In genomic region chr7:81824906-81825305, GRCm38 (mm10) we compare ENCODE assay signal across 24 mouse cellular contexts. TPM values are rescaled to one million over a fixed set of nuclear protein-coding genes. Genes with fewer than 3 reads are reported as not detected.
A peak's percentile ranks its signal among the peaks of the same experiment; 100 is the strongest.
DNase-seq lines count a peak whose midpoint lies in the region; ATAC-seq and TF ChIP-seq lines count a peak whose summit lies in the region.
"Had no signal": no experiment of that assay in that cellular context is flagged by ENCODE, and none has a peak within 500 bp of the region (broad histone marks: within the 10 kb centered on the region; RNA-seq: fewer than 3 reads in every experiment).

No protein-coding gene starts in this region.

- H3K4me3 ChIP-seq in heart, embryonic 13.5 days = no peak overlapping the region
- H3K4me3 ChIP-seq in hindbrain, postnatal 0 days (ENCODE audit: low read length) = no peak overlapping the region
- H3K4me3 ChIP-seq in hindbrain, embryonic 11.5 days (ENCODE audit: low read depth, low read length) = no peak overlapping the region
- no peak overlapping the region for H3K4me3 ChIP-seq in stomach, embryonic 14.5 days (ENCODE audit: low read depth, low read length)
- no peak overlapping the region for H3K4me3 ChIP-seq in stomach, postnatal 0 days (ENCODE audit: low read depth, low read length)
- H3K4me3 ChIP-seq: erythroblast, embryonic 14.5 days; limb, embryonic 13.5 days; liver, embryonic 13.5 days; lung, embryonic 15.5 days; midbrain, embryonic 12.5 days had no signal

- H3K4me1 ChIP-seq in heart, embryonic 13.5 days = peaks cover 49% of the 10 kb centered on the region
- H3K4me1 ChIP-seq in hindbrain, postnatal 0 days (ENCODE audit: insufficient read depth, low read length) = peaks cover 25% of the 10 kb centered on the region
- peaks cover 2% of the 10 kb centered on the region; the same call in 1 of the 2 replicates for H3K4me1 ChIP-seq in hindbrain, embryonic 11.5 days (replicated peaks; ENCODE audit: control insufficient read depth, insufficient read depth, low read length)
- H3K4me1 ChIP-seq in stomach, embryonic 14.5 days (ENCODE audit: control insufficient read depth, insufficient read depth, low read length) = peaks cover 22% of the 10 kb centered on the region
- H3K4me1 ChIP-seq in stomach, postnatal 0 days (replicated peaks; ENCODE audit: control insufficient read depth, insufficient read depth) = peaks cover 6% of the 10 kb centered on the region

- 57% methylated on average over 3 of the region's 3 CpGs for WGBS in heart, embryonic 13.5 days
- 65% methylated on average over 3 of the region's 3 CpGs for whole genome bisulfite sequencing in hindbrain, postnatal 0 days
- WGBS in hindbrain, embryonic 11.5 days = 85% methylated on average over 3 of the region's 3 CpGs
- 59% methylated on average over 3 of the region's 3 CpGs for WGBS in stomach, embryonic 14.5 days
- WGBS in stomach, postnatal 0 days = 43% methylated on average over 3 of the region's 3 CpGs

- no peaks in the 10 kb centered on the region for H3K36me3 ChIP-seq in heart, embryonic 13.5 days
- no peaks in the 10 kb centered on the region for H3K36me3 ChIP-seq in hindbrain, postnatal 0 days (ENCODE audit: insufficient read depth, low read length)
- no peaks in the 10 kb centered on the region for H3K36me3 ChIP-seq in hindbrain, embryonic 11.5 days (ENCODE audit: control insufficient read depth, insufficient read depth, low read length)
- no peaks in the 10 kb centered on the region for H3K36me3 ChIP-seq in stomach, embryonic 14.5 days (ENCODE audit: control insufficient read depth, insufficient read depth, low read length)
- H3K36me3 ChIP-seq in stomach, postnatal 0 days (ENCODE audit: control insufficient read depth, insufficient read depth, low read length) = no peaks in the 10 kb centered on the region
- H3K36me3 ChIP-seq: limb, embryonic 13.5 days; lung, embryonic 15.5 days; midbrain, embryonic 12.5 days had no signal

- TF ChIP-seq EP300 in stomach, postnatal 0 days (optimal IDR thresholded peaks at IDR 0.05) = no peak

- H3K27me3 ChIP-seq in heart, embryonic 13.5 days (replicated peaks) = no peaks in the 10 kb centered on the region
- no peaks in the 10 kb centered on the region for H3K27me3 ChIP-seq in hindbrain, postnatal 0 days (ENCODE audit: insufficient read depth, low read length)
- no peaks in the 10 kb centered on the region for H3K27me3 ChIP-seq in hindbrain, embryonic 11.5 days (ENCODE audit: control insufficient read depth, insufficient read depth, low read length)
- H3K27me3 ChIP-seq in stomach, embryonic 14.5 days (ENCODE audit: control insufficient read depth, insufficient read depth, low read length) = no peaks in the 10 kb centered on the region
- no peaks in the 10 kb centered on the region for H3K27me3 ChIP-seq in stomach, postnatal 0 days (ENCODE audit: control insufficient read depth, insufficient read depth, low read length)
- H3K27me3 ChIP-seq: CH12.LX; limb, embryonic 13.5 days; liver, embryonic 13.5 days; lung, embryonic 15.5 days; midbrain, embryonic 12.5 days had no signal

- 0 out of 2 replicates have a peak overlapping the region, but pooled peaks have one; percentile 25 for H3K9ac ChIP-seq in heart, embryonic 13.5 days
- H3K9ac ChIP-seq in hindbrain, postnatal 0 days (replicated peaks; ENCODE audit: low read length) = no peak overlapping the region
- no peak overlapping the region for H3K9ac ChIP-seq in hindbrain, embryonic 11.5 days (ENCODE audit: low read depth, low read length)
- no peak overlapping the region for H3K9ac ChIP-seq in stomach, embryonic 14.5 days (replicated peaks; ENCODE audit: low read depth, low read length)
- no peak overlapping the region for H3K9ac ChIP-seq in stomach, postnatal 0 days (ENCODE audit: low read length)
- H3K9ac ChIP-seq: limb, embryonic 13.5 days; liver, embryonic 13.5 days; lung, embryonic 15.5 days had no signal

- TF ChIP-seq CTCF in hindbrain, postnatal 0 days (IDR thresholded peaks at IDR 0.05; ENCODE audit: low read depth) = no peak
- TF ChIP-seq CTCF in stomach, postnatal 0 days (IDR thresholded peaks at IDR 0.05; ENCODE audit: low read depth) = no peak

- H3K9me3 ChIP-seq in heart, embryonic 13.5 days = no peaks in the 10 kb centered on the region
- no peaks in the 10 kb centered on the region for H3K9me3 ChIP-seq in hindbrain, postnatal 0 days (ENCODE audit: low read length)
- no peaks in the 10 kb centered on the region for H3K9me3 ChIP-seq in hindbrain, embryonic 11.5 days (ENCODE audit: control insufficient read depth, low read length)
- H3K9me3 ChIP-seq in stomach, embryonic 14.5 days (ENCODE audit: control insufficient read depth, low read depth, low read length) = no peaks in the 10 kb centered on the region
- no peaks in the 10 kb centered on the region for H3K9me3 ChIP-seq in stomach, postnatal 0 days (ENCODE audit: control insufficient read depth, low read length)
- H3K9me3 ChIP-seq: limb, embryonic 13.5 days; liver, embryonic 13.5 days; lung, embryonic 15.5 days; midbrain, embryonic 12.5 days had no signal

- H3K27ac ChIP-seq in heart, embryonic 13.5 days (replicated peaks) = peak overlapping the region; percentile 60
- no peak overlapping the region for H3K27ac ChIP-seq in hindbrain, postnatal 0 days
- H3K27ac ChIP-seq in hindbrain, embryonic 11.5 days (ENCODE audit: low read depth, low read length) = no peak overlapping the region
- H3K27ac ChIP-seq in stomach, embryonic 14.5 days (ENCODE audit: low read length) = no peak overlapping the region
- no peak overlapping the region for H3K27ac ChIP-seq in stomach, postnatal 0 days (replicated peaks)
- H3K27ac ChIP-seq: kidney, postnatal 0 days; limb, embryonic 13.5 days; liver, embryonic 13.5 days; lung, embryonic 15.5 days; macrophage; midbrain, embryonic 12.5 days had no signal

- DNase-seq in heart, postnatal 4 days = no peak
- no peak for DNase-seq in hindbrain, postnatal 0 days (ENCODE audit: low spot score)
- DNase-seq in hindbrain, embryonic 11.5 days (ENCODE audit: low spot score) = no peak
- DNase-seq in stomach, postnatal 0 days (ENCODE audit: low spot score) = no peak
- no peak for DNase-seq in right cerebral cortex, adult 18-20 months
- DNase-seq in cerebellum, adult 18-20 months = no peak
- DNase-seq: cerebellum, adult 8-10 months; layer of hippocampus, postnatal 36 days; liver, embryonic 13.5 days; thymus, adult 2 months had no signal

- peak overlapping the region; percentile 83 for H3K4me2 ChIP-seq in heart, embryonic 13.5 days
- peak overlapping the region; percentile 81; the same call in 1 of the 2 replicates for H3K4me2 ChIP-seq in hindbrain, postnatal 0 days (ENCODE audit: low read depth, low read length)
- no peak overlapping the region for H3K4me2 ChIP-seq in hindbrain, embryonic 11.5 days (replicated peaks; ENCODE audit: low read depth, low read length)
- H3K4me2 ChIP-seq in stomach, embryonic 14.5 days (replicated peaks; ENCODE audit: low read depth, low read length) = peak overlapping the region; percentile 8; the same call in 1 of the 2 replicates
- no peak overlapping the region for H3K4me2 ChIP-seq in stomach, postnatal 0 days (replicated peaks; ENCODE audit: low read depth)
- H3K4me2 ChIP-seq: liver, embryonic 13.5 days had no signal

- no peak for ATAC-seq in heart, embryonic 13.5 days (ENCODE audit: extremely low read depth, insufficient number of reproducible peaks, low FRiP score, low TSS enrichment)
- no peak for ATAC-seq in hindbrain, postnatal 0 days
- no peak for ATAC-seq in hindbrain, embryonic 11.5 days (ENCODE audit: low FRiP score)
- no peak for ATAC-seq in stomach, embryonic 14.5 days (ENCODE audit: insufficient number of reproducible peaks, insufficient read depth, low FRiP score, low read depth)
- no peak for ATAC-seq in stomach, postnatal 0 days (ENCODE audit: low FRiP score, low TSS enrichment)
- ATAC-seq: forebrain, embryonic 14.5 days had no signal

RNA-seq across cellular contexts. Expression of gene Btbd1, which starts 4.3 kb away (rescaled TPM):
- polyA plus RNA-seq in heart, embryonic 13.5 days (2015; fragmentation: Nextera tagmentation; extraction: Ambion mirVana) = 74.6 and 83.1 TPM in 2 replicates
- 100 to 1,000 TPM; 128 to 133 TPM for total RNA-seq in heart, postnatal 4 days (2021)
- 93.0 and 100 TPM in 2 replicates for total RNA-seq in hindbrain, postnatal 0 days (2014; rRNA removed)
- 86.3 and 86.8 TPM in 2 replicates for polyA plus RNA-seq in hindbrain, postnatal 0 days (2015; fragmentation: Nextera tagmentation; extraction: Ambion mirVana)
- 101 and 103 TPM in 2 replicates for polyA plus RNA-seq in hindbrain, embryonic 11.5 days (2014; fragmentation: Nextera tagmentation; extraction: Ambion mirVana)
- polyA plus RNA-seq in stomach, embryonic 14.5 days (2014; fragmentation: Nextera tagmentation; extraction: Ambion mirVana) = 80.0 and 81.8 TPM in 2 replicates
- polyA plus RNA-seq in stomach, postnatal 0 days (2015; fragmentation: Nextera tagmentation; extraction: Ambion mirVana) = 37.9 and 40.6 TPM in 2 replicates

RNA-seq across cellular contexts. Expression of gene Gm10160, which starts 30.7 kb away (rescaled TPM):
- not detected in 2 replicates for polyA plus RNA-seq in heart, embryonic 13.5 days (2015; fragmentation: Nextera tagmentation; extraction: Ambion mirVana)
- total RNA-seq in heart, postnatal 4 days (2021) = not detected
- total RNA-seq in hindbrain, postnatal 0 days (2014; rRNA removed) = not detected in 2 replicates
- not detected in 2 replicates for polyA plus RNA-seq in hindbrain, postnatal 0 days (2015; fragmentation: Nextera tagmentation; extraction: Ambion mirVana)
- polyA plus RNA-seq in hindbrain, embryonic 11.5 days (2014; fragmentation: Nextera tagmentation; extraction: Ambion mirVana) = not detected in 2 replicates
- not detected in 2 replicates for polyA plus RNA-seq in stomach, embryonic 14.5 days (2014; fragmentation: Nextera tagmentation; extraction: Ambion mirVana)
- not detected in 2 replicates for polyA plus RNA-seq in stomach, postnatal 0 days (2015; fragmentation: Nextera tagmentation; extraction: Ambion mirVana)
- total RNA-seq: CH12.LX; gastrocnemius, postnatal 4 days; layer of hippocampus, postnatal 36 days; left cerebral cortex, postnatal 14 days had no signal
- polyA plus RNA-seq: erythroblast, embryonic 14.5 days; forebrain, embryonic 14.5 days; heart, embryonic 11.5 days; kidney, postnatal 0 days; limb, embryonic 13.5 days; liver, embryonic 13.5 days; lung, embryonic 15.5 days; macrophage; midbrain, embryonic 12.5 days; small intestine, adult 2 months; thymus, adult 2 months had no signal

RNA-seq across cellular contexts. Expression of gene Tm6sf1, which starts 33.9 kb away (rescaled TPM):
- polyA plus RNA-seq in heart, embryonic 13.5 days (2015; fragmentation: Nextera tagmentation; extraction: Ambion mirVana) = 20.0 and 22.8 TPM in 2 replicates
- total RNA-seq in heart, postnatal 4 days (2021) = 10 to 100 TPM; 11.8 to 20.6 TPM
- total RNA-seq in hindbrain, postnatal 0 days (2014; rRNA removed) = 17.3 and 25.7 TPM in 2 replicates
- 12.4 and 12.7 TPM in 2 replicates for polyA plus RNA-seq in hindbrain, postnatal 0 days (2015; fragmentation: Nextera tagmentation; extraction: Ambion mirVana)
- 11.3 and 14.8 TPM in 2 replicates for polyA plus RNA-seq in hindbrain, embryonic 11.5 days (2014; fragmentation: Nextera tagmentation; extraction: Ambion mirVana)
- 8.7 and 12.5 TPM in 2 replicates for polyA plus RNA-seq in stomach, embryonic 14.5 days (2014; fragmentation: Nextera tagmentation; extraction: Ambion mirVana)
- polyA plus RNA-seq in stomach, postnatal 0 days (2015; fragmentation: Nextera tagmentation; extraction: Ambion mirVana) = 5.2 and 5.5 TPM in 2 replicates

RNA-seq across cellular contexts. Expression of gene 3110040N11Rik, which starts 35.6 kb away (rescaled TPM):
- polyA plus RNA-seq in heart, embryonic 13.5 days (2015; fragmentation: Nextera tagmentation; extraction: Ambion mirVana) = 36.4 and 43.7 TPM in 2 replicates
- 10 to 100 TPM; 25.4 to 28.0 TPM for total RNA-seq in heart, postnatal 4 days (2021)
- 26.2 and 41.8 TPM in 2 replicates for total RNA-seq in hindbrain, postnatal 0 days (2014; rRNA removed)
- 43.4 and 48.9 TPM in 2 replicates for polyA plus RNA-seq in hindbrain, postnatal 0 days (2015; fragmentation: Nextera tagmentation; extraction: Ambion mirVana)
- 43.6 and 49.1 TPM in 2 replicates for polyA plus RNA-seq in hindbrain, embryonic 11.5 days (2014; fragmentation: Nextera tagmentation; extraction: Ambion mirVana)
- 52.2 and 55.6 TPM in 2 replicates for polyA plus RNA-seq in stomach, embryonic 14.5 days (2014; fragmentation: Nextera tagmentation; extraction: Ambion mirVana)
- polyA plus RNA-seq in stomach, postnatal 0 days (2015; fragmentation: Nextera tagmentation; extraction: Ambion mirVana) = 46.2 and 46.7 TPM in 2 replicates

Comparison
In these comparisons a context has a peak if more than half of its experiments do, and no peak if none do; other contexts are left out.
1. H3K4me2 ChIP-seq: peak in heart, embryonic 13.5 days (single experiment), hindbrain, postnatal 0 days (single experiment) and stomach, embryonic 14.5 days (single experiment); none in hindbrain, embryonic 11.5 days (single experiment) and stomach, postnatal 0 days (single experiment).